Mouse (Mus musculus) limb, embryonic 10.5 days (tissue): ENCODE measurements around the gene Arid1a. TPM values are rescaled to one million over a fixed set of nuclear protein-coding genes. Genes with fewer than 3 reads are reported as not detected.
"Not testable (repeated sequence)": the region's sequence is repeated elsewhere in the genome, so short reads cannot be mapped to it uniquely, and the experiment has no call there.

Experiments used
- DNase-seq: peaks from one replicate; pipeline ENCODE4 v3.0.0-alpha.2; 2017; ENCODE audit warnings: low spot score
- H3K27ac ChIP-seq: fragments of 300-500 bp; sonication (generic); 2 replicates; pipeline ENCODE4 v1.5.1; 2016; ENCODE audit warnings: mild to moderate bottlenecking
- H3K27me3 ChIP-seq: fragments of 300-500 bp; sonication (generic); 2 replicates; pipeline ENCODE4 v1.6.1; 2016; ENCODE audit warnings: low read depth, mild to moderate bottlenecking; ENCODE audit not compliant: poor library complexity, severe bottlenecking
- H3K36me3 ChIP-seq: fragments of 300-500 bp; sonication (generic); 2 replicates; pipeline ENCODE4 v1.6.1; 2016; ENCODE audit warnings: mild to moderate bottlenecking, moderate library complexity
- H3K4me1 ChIP-seq: fragments of 300-500 bp; sonication (generic); 2 replicates; pipeline ENCODE4 v1.6.1; 2016
- H3K4me3 ChIP-seq: fragments of 300-500 bp; sonication (generic); 2 replicates; pipeline ENCODE4 v1.5.1; 2016; ENCODE audit warnings: mild to moderate bottlenecking, moderate library complexity
- H3K9me3 ChIP-seq: fragments of 300-500 bp; sonication (generic); replicated peaks from 2 replicates; pipeline ENCODE4 v1.6.1; 2016; ENCODE audit warnings: mild to moderate bottlenecking
- WGBS: fragments of 180-500 bp; shearing (Covaris S2); methylation state at CpG from one replicate; pipeline ENCODE4 v1.1.7; 2016; 5-methylcytosine and 5-hydroxymethylcytosine counted together
- polyA plus RNA-seq: library from polyadenylated mRNA; unstranded; fragments of >200 nt; fragmentation: Nextera tagmentation; extraction: Ambion mirVana; gene quantifications from 2 replicates; pipeline ENCODE4 v1.2.1, GENCODE M21; 2016

Arid1a gene
- polyA plus RNA-seq, 1 experiment from 2014 or later, result 46.6 TPM

DNA sequence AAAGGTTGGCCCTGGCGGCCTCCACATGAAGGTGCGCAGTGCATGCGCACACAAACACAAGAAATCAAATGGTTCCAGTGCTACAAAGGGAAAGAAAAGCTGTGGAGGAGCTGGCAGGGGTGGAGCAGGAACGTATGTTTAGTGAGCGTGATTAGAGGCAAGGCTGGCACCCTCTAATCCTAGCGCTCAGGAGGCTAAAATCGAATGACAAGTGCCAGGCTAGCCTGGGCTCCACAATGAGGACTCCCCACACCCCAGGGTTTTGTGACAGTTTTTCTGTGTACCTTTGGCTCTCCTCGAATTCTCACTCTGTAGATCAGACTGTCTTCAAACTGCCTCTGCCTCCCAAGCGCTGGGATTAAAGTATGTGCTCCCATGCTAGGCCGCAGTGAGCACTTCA lies 103.8 kb downstream of the Arid1a start:
- no peaks in the 10 kb centered on the region for H3K9me3 ChIP-seq
- no peaks in the 10 kb centered on the region for H3K36me3 ChIP-seq
- no peak for DNase-seq
- no peaks in the 10 kb centered on the region for H3K27me3 ChIP-seq
- peaks cover 12% of the 10 kb centered on the region for H3K4me1 ChIP-seq
- no peak overlapping the region for H3K4me3 ChIP-seq
- 81% methylated on average over 10 of the region's 10 CpGs for WGBS
- no peak overlapping the region for H3K27ac ChIP-seq

DNA sequence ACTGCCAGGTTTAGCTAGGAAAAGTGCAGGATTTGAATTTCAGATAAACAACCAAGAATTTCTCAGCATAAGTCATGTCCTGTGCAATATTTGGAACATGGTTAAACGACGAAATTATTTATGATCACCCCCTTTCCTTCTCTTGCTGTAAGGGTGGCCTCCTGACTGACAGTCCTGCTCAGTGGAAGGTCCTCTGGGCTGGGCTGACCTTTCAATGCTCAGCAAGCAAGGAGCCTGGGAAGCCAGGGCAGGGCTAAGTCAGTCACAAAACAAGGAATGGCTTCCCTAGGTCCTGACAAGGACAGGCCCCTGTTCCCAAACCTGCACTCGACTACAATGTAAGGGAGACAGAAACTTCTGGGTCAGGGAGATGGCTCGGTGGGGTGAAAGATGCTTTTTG lies 104.6 kb downstream of the Arid1a start:
- H3K4me1 ChIP-seq, result peaks cover 8% of the 10 kb centered on the region
- no peak for DNase-seq
- H3K9me3 ChIP-seq, result no peaks in the 10 kb centered on the region
- no peaks in the 10 kb centered on the region for H3K36me3 ChIP-seq
- H3K4me3 ChIP-seq, result no peak overlapping the region
- H3K27me3 ChIP-seq, result no peaks in the 10 kb centered on the region
- 70% methylated on average over 4 of the region's 4 CpGs for WGBS
- H3K27ac ChIP-seq, result 0 out of 2 replicates have a peak overlapping the region, but pooled peaks have one; percentile 12

DNA sequence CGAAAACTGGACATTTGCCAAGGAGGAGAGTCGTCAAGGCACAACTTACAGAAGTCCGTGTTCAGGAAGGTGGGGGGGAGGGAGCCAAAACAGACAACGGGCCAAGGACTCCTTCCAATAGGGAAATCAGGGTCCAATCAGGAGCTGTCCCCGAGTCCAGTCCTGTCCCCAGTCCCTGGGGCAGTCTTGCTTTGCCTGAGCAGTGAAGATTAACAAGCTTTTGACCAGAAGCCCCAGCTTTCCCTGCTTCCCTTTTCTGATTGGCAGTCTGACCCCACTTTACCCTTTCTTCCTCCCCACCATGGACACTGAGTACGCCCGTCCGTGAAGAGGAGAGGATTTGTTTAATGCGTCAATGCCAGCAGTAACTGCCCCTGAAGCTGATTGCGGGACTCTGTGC lies 105.1 kb downstream of the Arid1a start:
- Histone ChIP-seq H3K9me3 (no peaks in the 10 kb centered on the region), H3K4me3 (no peak overlapping the region), H3K4me1 (peaks cover 7% of the 10 kb centered on the region), H3K27ac (0 out of 2 replicates have a peak overlapping the region, but pooled peaks have one; percentile 9), H3K27me3 (no peaks in the 10 kb centered on the region), H3K36me3 (no peaks in the 10 kb centered on the region)
- 62% methylated on average over 10 of the region's 10 CpGs for WGBS
- no peak for DNase-seq

DNA sequence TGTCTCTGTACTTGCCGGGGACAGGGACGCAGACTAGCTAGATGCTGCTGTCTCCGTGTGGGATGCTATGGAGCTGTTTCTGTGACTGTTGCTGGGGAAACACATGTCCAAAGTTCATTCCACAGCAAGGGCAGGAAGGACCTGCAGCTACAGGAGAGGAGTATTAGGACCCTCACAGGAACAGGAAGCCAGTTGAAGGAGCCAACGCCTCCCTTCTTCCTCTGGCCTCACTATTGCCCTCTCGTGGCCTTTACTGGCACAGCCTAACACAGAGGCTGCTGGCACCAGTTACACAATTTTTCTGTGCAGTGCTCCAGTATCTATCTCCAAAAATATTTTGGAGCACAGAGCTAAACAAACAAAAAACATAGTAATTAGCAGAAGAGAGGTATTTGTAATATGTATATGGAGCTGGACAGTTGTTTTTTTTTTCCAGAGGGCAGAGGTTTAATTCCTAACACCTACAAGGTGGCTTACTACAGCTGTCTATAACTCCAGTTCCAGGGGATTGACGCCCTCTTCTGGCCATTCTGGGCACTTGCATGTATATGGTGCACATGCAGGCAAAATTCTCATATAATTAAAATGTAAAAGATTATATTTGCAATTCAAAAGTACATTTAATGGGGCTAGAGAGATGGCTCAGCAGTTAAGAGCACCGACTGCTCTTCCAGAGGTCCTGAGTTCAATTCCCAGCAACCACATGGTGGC lies 106.4 kb downstream of the Arid1a start, which contains the start of gene Zdhhc18:
Zdhhc18 (minus strand) TSS at position 166 of the 711 bp plus-strand sequence.
- 40% methylated on average over 7 of the region's 7 CpGs for whole genome bisulfite sequencing
- no peaks in the 10 kb centered on the region for H3K36me3 ChIP-seq
- peak within 1 kb of the TSS; percentile 40 for H3K4me3 ChIP-seq

DNA sequence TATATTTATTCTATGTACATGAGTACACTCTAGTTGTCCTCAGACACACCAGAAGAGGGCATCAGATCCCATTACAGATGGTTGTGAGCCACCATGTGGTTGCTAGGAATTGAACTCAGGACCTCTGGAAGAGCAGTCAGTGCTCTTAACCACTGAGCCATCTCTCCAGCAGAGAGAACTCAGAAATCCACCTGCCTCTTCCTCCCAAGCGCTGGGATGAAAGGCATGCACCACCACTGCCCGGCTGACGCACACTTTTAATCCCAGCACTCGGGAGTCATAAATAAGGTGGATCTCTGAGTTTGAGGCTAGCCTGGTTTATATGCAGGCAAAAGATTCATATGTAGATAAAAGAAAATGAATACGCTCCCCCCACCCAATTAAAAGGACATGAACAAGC lies 107.1 kb downstream of the Arid1a start:
- H3K27ac ChIP-seq, result not testable (repeated sequence)
- H3K4me3 ChIP-seq, result peak overlapping the region; percentile 40
- 88% methylated on average over 5 of the region's 5 CpGs for WGBS

More for the DNA sequence above, 106.4 kb downstream of the Arid1a start, which contains the start of gene Zdhhc18:
- H3K4me1 ChIP-seq, result peaks cover 5% of the 10 kb centered on the region; the same call in 1 of the 2 replicates
- peak; percentile 78 for DNase-seq
- no peaks in the 10 kb centered on the region for H3K9me3 ChIP-seq
- H3K27me3 ChIP-seq, result no peaks in the 10 kb centered on the region
- peak within 1 kb of the TSS; percentile 61 for H3K27ac ChIP-seq

DNA sequence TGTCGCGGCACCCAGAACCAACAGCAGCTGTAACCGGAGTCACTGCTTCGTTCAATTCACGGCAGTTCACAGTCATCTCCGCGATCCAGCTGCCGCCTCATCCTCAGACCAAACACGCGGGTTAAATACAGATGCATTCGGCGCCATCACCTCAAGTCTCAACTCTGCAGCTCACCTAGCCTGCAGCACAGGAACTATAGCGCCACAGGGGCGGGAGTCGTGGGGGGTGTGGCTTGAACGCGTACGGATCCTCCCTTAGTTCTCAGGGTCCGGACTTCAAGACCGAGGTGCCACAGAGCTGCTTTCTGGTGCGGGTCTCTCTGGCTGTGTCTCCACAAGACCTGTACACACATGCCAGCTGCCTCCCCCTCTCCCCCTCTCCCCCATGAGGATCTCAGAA lies 110.9 kb downstream of the Arid1a start:
- Histone ChIP-seq H3K27me3 (no peaks in the 10 kb centered on the region), H3K36me3 (no peaks in the 10 kb centered on the region), H3K4me3 (peak overlapping the region; percentile 26; the same call in 1 of the 2 replicates), H3K27ac (no peak overlapping the region), H3K9me3 (no peaks in the 10 kb centered on the region), H3K4me1 (peaks cover 5% of the 10 kb centered on the region; the same call in 1 of the 2 replicates)
- 40% methylated on average over 21 of the region's 21 CpGs for WGBS
- no peak for DNase-seq

More for the DNA sequence above, 107.1 kb downstream of the Arid1a start:
- H3K27me3 ChIP-seq, H3K9me3 ChIP-seq, H3K36me3 ChIP-seq, DNase-seq, H3K4me1 ChIP-seq: not testable (repeated sequence)

DNA sequence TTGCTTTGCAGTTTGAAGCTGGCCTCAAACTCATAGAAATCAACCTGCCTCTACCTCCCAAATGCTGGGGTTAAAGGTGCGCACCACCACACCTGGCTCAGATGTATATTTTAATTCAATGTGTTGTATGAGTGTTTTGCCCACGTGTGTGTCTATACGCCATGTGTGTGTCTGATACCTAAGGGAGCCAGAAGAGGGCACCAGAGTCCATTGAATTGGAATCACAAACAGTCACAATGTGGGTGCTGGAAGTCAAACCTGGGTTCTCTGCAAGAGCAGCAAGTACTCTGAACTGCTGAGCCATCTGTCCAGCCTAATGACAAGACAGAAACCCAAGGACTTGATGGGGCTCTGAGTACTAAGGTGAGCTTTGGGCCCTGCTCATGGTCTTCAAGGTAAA lies 111.4 kb downstream of the Arid1a start:
- no peak for DNase-seq
- Histone ChIP-seq H3K27ac (no peak overlapping the region), H3K4me1 (peaks cover 5% of the 10 kb centered on the region; the same call in 1 of the 2 replicates), H3K36me3 (no peaks in the 10 kb centered on the region), H3K4me3 (peak overlapping the region; percentile 26; the same call in 1 of the 2 replicates), H3K9me3 (no peaks in the 10 kb centered on the region), H3K27me3 (no peaks in the 10 kb centered on the region)
- 83% methylated on average over 3 of the region's 3 CpGs for WGBS

DNA sequence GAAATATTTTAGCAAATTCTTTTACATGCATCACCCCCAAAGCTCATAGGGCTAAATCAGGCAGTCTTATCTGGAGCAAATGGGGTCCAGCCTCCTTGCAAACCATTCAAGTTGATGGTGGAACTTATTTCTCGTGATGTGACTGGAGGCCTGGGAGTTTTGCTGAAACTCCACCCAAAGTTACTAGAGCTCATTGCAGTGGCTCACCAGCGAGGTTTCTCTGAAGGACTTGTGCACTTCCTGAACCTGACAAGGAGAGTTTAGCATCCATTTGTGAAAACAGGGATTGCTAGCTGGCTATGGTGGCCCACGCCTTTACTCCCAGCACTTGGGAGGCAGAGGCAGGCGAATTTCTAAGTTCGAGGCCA lies 122.5 kb downstream of the Arid1a start:
- H3K27me3 ChIP-seq, result no peaks in the 10 kb centered on the region
- H3K9me3 ChIP-seq, result no peaks in the 10 kb centered on the region
- WGBS, result 88% methylated on average over 5 of the region's 5 CpGs
- H3K4me3 ChIP-seq, result 0 out of 2 replicates have a peak overlapping the region, but pooled peaks have one; percentile 90
- DNase-seq, result no peak
- no peak overlapping the region for H3K27ac ChIP-seq
- H3K36me3 ChIP-seq, result no peaks in the 10 kb centered on the region; the same call in 1 of the 2 replicates
- H3K4me1 ChIP-seq, result peaks cover 34% of the 10 kb centered on the region

DNA sequence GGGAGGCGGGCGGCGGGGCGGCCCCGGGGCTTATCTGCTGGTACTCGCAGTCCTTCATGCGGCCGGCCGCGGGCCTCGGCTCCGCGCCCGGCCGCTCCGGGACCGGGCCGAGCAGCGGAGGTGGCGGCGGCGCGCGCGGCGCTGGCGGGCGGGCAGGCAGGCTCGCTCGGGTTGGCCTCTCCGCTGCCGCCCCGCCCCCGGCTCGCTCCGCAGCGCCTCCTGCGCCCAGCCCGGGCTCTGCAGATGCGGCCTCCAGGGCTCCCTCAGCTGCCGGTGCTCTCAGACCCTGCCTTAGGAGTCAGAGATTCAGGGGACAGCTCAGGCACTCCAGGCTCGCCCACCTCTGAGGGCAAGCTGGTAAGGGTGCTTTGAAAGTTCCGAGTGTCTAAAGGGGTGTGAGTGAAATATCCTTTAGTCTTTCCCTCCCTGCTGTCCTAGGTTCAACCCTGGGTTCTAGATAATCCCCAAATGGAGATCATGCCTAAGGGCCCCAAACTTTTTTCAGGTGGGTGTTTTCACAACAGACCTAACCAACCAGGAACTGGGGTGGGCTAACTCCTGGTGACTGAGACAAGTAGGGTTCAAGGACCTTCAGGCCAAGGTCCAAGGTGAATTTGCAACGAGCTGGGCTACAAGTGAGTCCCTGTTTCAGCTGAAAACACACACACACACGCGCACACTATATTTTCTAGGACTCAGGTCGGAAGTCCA lies 123.1 kb downstream of the Arid1a start:
- peaks cover 36% of the 10 kb centered on the region for H3K4me1 ChIP-seq
- DNase-seq, result peak; percentile 90
- peak overlapping the region; percentile 92 for H3K27ac ChIP-seq
- no peaks in the 10 kb centered on the region; the same call in 1 of the 2 replicates for H3K36me3 ChIP-seq
- no peaks in the 10 kb centered on the region for H3K27me3 ChIP-seq
- peak overlapping the region; percentile 90 for H3K4me3 ChIP-seq
- H3K9me3 ChIP-seq, result no peaks in the 10 kb centered on the region
- WGBS, result 7% methylated on average over 47 of the region's 47 CpGs

DNA sequence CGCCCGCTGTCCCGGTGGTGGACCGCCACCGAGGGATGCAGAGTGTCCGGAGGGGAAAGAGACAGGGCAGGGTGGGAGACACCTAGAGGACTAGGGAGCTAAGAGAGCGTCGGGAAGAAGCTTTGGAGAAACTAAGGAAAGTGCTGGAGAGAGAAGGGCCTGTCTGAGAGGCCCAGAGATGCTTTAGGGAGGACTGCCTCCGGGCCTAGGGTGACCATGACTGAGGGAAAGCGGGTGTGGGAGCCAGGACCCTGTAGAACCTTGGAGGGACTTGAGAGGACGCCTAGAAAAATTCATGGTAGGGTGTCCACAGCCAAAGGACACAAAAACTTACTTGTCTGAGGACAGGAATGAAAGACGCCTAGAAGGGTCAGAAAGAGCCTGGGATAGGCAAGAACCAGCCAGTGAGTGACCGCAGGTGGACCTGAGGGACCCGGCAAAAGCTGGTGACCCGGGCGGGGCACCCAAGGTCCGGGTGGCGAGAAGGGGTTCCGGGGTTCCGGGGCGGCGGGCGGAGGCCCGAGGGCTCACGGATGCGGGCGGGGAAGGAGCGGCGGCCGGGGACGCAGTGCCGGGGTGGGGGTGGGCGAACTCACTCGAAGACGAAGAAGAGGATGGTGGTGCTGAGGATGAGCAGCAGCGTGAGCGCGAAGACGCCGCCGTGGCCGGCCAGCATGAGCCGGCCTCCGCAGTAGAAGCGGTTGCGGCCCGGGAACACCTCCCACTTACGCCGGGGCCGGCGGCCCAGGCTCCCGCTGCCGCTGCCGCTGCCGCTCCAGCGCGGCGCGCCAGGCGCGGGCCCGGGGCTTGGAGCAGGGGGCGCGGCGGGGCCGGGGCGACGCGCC lies 123.9 kb downstream of the Arid1a start:
- under 1% methylated on average over 69 of the region's 69 CpGs for WGBS
- peak; percentile 75 for DNase-seq
- no peaks in the 10 kb centered on the region for H3K9me3 ChIP-seq

DNA sequence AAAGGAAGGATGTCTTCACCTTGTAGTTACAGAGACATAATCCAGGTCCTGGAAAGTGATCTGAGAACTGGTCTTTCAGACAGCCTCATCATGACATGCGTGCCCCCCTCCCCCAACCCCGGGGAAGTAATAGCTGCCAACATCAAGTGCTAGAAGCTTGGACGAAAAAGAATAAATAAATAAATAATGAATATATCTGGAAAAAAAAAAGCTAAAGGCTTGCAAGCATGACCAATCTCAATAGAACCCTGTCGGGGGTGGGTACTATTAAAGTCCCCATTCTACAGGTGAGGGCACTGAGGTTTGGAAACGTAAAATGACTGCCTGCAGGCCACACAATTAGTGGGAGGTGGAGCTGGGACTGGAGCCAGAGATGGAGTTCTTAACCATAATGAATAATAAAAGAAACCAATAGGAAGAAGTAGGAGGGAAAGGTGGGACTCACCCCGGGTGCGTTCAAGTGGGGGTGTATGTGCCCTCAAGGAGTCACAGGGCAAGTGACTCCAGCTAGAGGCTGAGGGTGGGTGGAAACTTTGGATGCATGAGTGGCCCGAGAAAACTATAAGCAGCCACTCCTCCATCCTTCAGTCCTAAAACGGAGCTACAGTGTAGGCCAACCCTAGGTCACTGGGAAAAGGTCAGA lies 124.7 kb downstream of the Arid1a start:
- 52% methylated on average over 9 of the region's 9 CpGs for WGBS
- Histone ChIP-seq H3K4me1 (peaks cover 44% of the 10 kb centered on the region), H3K27me3 (no peaks in the 10 kb centered on the region), H3K4me3 (peak overlapping the region; percentile 90), H3K9me3 (no peaks in the 10 kb centered on the region), H3K27ac (no peak overlapping the region), H3K36me3 (peaks cover 3% of the 10 kb centered on the region)
- no peak for DNase-seq

More for the DNA sequence above, 123.9 kb downstream of the Arid1a start:
- Histone ChIP-seq H3K36me3 (no peaks in the 10 kb centered on the region; the same call in 1 of the 2 replicates), H3K4me3 (peak overlapping the region; percentile 90), H3K4me1 (peaks cover 42% of the 10 kb centered on the region), H3K27ac (peak overlapping the region; percentile 92), H3K27me3 (no peaks in the 10 kb centered on the region)
